Mouse (Mus musculus): ENCODE measurements around the gene Zscan12. TPM values are rescaled to one million over a fixed set of nuclear protein-coding genes. Genes with fewer than 3 reads are reported as not detected.
A peak's percentile ranks its signal among the peaks of the same experiment; 100 is the strongest.

The Zscan12 gene
- polyA plus RNA-seq, 1 experiment from 2014 or later, result 19.6 TPM

DNA sequence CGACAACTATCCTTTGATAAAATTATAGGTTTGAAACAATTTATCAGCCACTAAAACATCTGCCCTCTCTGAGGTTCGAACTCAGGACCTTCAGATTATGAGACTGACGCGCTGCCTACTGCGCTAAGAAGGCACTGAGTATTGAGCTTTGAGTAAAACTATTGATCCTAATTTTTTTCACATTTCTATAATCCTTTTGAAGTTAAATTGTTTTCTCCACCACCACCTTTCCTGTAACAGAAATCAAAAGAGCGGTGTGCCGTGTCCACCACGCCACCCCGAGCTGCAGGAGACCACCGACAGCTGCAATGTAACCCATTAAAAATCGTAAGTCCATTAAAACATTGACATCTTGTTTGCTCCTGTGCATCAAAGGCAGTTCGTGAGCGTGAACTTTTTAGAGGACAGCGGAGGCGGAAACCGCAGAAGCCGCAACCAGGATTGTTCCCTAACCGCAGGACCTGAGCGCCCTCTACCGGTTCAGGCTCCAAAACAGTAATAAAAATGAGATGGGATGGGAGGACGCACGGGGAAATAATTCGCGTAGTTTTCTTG is 35.9 kb upstream of the Zscan12 start:
- Histone ChIP-seq H3K9me3 (ENCODE audit: control insufficient read depth, low read length) (no peaks in the 10 kb centered on the region), H3K27ac (ENCODE audit: low read depth, low read length) (no peak overlapping the region), H3K9ac (ENCODE audit: low read length) (no peak overlapping the region), H3K36me3 (ENCODE audit: control insufficient read depth, insufficient read depth, low read length) (no peaks in the 10 kb centered on the region), H3K27me3 (ENCODE audit: control insufficient read depth, insufficient read depth, low read length) (no peaks in the 10 kb centered on the region), H3K4me2 (ENCODE audit: low read depth) (peak overlapping the region; percentile 45), H3K4me1 (ENCODE audit: control insufficient read depth, insufficient read depth, low read length) (no peaks in the 10 kb centered on the region), H3K4me3 (ENCODE audit: low read depth, low read length) (peak overlapping the region; percentile 38)
- WGBS, result under 1% methylated on average over 24 of the region's 24 CpGs
- ATAC-seq (ENCODE audit: insufficient read depth, low FRiP score, low TSS enrichment), result peak; percentile 58
- DNase-seq (ENCODE audit: low spot score), result peak; percentile 87

DNA sequence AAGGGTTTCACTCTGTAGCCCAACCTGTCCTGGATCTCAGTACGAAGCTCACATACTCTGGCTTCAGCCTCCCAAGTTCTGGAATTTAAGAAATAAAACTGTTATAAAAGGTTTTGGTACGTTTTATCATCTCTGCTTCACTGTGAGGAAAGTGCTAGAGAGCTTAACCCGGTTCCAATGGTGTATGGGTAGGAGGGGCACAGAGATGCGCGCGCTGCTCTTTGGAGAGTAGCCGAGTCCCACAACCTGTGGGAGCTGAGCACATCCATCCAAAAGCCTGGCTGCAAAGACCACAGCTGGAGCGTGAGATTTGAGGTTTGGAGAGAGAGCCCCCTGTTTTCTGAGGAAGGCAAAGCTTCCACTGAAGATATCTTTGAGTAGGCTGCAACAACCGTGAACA is 35.2 kb upstream of the Zscan12 start:
- Histone ChIP-seq H3K27ac (ENCODE audit: low read depth, low read length) (no peak overlapping the region), H3K9me3 (ENCODE audit: control insufficient read depth, low read length) (no peaks in the 10 kb centered on the region), H3K9ac (ENCODE audit: low read length) (no peak overlapping the region), H3K4me1 (ENCODE audit: control insufficient read depth, insufficient read depth, low read length) (no peaks in the 10 kb centered on the region), H3K4me3 (ENCODE audit: low read depth, low read length) (peak overlapping the region; percentile 38), H3K27me3 (ENCODE audit: control insufficient read depth, insufficient read depth, low read length) (no peaks in the 10 kb centered on the region), H3K4me2 (ENCODE audit: low read depth) (peak overlapping the region; percentile 45), H3K36me3 (ENCODE audit: control insufficient read depth, insufficient read depth, low read length) (no peaks in the 10 kb centered on the region)
- ATAC-seq (ENCODE audit: insufficient read depth, low FRiP score, low TSS enrichment), result peak; percentile 66; the same call in 1 of the 2 replicates
- DNase-seq (ENCODE audit: low spot score), result peak; percentile 56
- 2% methylated on average over 9 of the region's 9 CpGs for WGBS

DNA sequence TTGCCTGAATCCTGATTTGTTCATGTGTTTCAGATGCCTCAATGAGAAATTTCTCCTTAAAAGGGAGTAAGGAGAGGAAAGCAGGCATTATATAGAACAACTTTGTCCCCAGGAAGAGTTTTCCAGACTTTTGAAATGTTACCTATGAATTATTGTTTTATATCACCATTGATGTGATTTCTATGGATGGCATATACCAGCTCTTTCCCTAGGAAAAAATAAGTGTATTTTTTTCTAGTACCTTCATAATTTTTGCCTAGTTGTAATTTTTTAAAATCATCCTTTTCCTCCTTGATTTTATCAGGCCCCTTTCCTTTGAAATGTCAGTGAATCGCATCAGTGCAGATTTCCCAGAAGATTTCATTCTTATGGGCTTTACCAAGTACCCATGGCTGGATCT is 16.0 kb upstream of the Zscan12 start, which contains the start of gene Olfr1367:
TSS of gene Olfr1367 (plus strand) at position 301 of the 400 bp plus-strand sequence.
- H3K4me2 ChIP-seq (ENCODE audit: low read depth), result no peak within 1 kb of the TSS
- ATAC-seq (ENCODE audit: insufficient read depth, low FRiP score, low TSS enrichment) (no peak), DNase-seq (ENCODE audit: low spot score) (no peak)
- H3K9me3 ChIP-seq (ENCODE audit: control insufficient read depth, low read length), result no peaks in the 10 kb centered on the region
- no peaks in the 10 kb centered on the region for H3K27me3 ChIP-seq (ENCODE audit: control insufficient read depth, insufficient read depth, low read length)
- H3K36me3 ChIP-seq (ENCODE audit: control insufficient read depth, insufficient read depth, low read length), result no peaks in the 10 kb centered on the region
- H3K4me1 ChIP-seq (ENCODE audit: control insufficient read depth, insufficient read depth, low read length), result no peaks in the 10 kb centered on the region
- 90% methylated on average over 1 of the region's 1 CpGs for WGBS
- H3K4me3 ChIP-seq (ENCODE audit: low read depth, low read length), result no peak within 1 kb of the TSS
- no peak within 1 kb of the TSS for H3K9ac ChIP-seq (ENCODE audit: low read length)
- H3K27ac ChIP-seq (ENCODE audit: low read depth, low read length), result no peak within 1 kb of the TSS

DNA sequence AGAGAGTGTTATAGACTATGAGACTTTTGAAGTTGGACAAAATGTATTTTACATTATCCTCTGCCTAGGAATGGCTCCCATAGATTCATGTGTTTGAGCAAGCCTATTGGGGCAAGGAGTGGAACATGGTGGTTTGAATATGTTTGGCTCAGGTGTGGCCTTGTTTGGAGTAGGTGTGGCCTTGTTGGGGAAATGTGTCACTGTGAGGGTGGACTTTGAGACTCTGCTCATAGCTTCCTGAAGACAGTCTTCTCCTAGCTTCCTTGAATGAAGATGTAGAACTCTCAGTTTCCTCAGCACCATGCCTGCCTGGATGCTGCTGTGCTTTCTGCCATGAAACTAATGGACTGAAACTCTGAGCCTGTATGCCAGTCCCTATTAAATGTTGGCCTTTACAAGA is 12.0 kb upstream of the Zscan12 start:
- DNase-seq (ENCODE audit: low spot score) (no peak), ATAC-seq (ENCODE audit: insufficient read depth, low FRiP score, low TSS enrichment) (no peak)
- Histone ChIP-seq H3K9me3 (ENCODE audit: control insufficient read depth, low read length) (no peaks in the 10 kb centered on the region), H3K27ac (ENCODE audit: low read depth, low read length) (no peak overlapping the region), H3K9ac (ENCODE audit: low read length) (no peak overlapping the region), H3K4me1 (ENCODE audit: control insufficient read depth, insufficient read depth, low read length) (no peaks in the 10 kb centered on the region), H3K4me2 (ENCODE audit: low read depth) (no peak overlapping the region), H3K36me3 (ENCODE audit: control insufficient read depth, insufficient read depth, low read length) (no peaks in the 10 kb centered on the region), H3K27me3 (ENCODE audit: control insufficient read depth, insufficient read depth, low read length) (no peaks in the 10 kb centered on the region), H3K4me3 (ENCODE audit: low read depth, low read length) (no peak overlapping the region)

DNA sequence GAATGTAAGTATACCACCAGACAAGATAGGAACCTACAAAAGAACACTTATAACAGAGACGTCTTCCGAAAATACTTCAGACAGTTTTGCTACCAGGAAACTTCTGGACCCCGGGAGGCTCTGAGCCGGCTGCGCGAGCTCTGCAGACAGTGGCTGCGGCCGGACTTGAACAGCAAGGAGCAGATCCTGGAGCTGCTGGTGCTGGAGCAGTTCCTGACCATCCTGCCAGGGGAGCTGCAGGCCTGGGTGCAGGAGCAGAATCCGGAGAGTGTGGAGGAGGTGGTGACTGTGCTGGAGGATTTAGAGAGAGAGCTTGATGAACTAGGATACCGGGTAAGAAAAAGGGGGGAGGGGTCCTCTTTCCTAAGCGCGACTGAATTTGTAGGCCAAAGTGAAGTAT is 1.1 kb downstream of the Zscan12 start:
- peak overlapping the region; percentile 62 for H3K4me2 ChIP-seq (ENCODE audit: low read depth)
- DNase-seq (ENCODE audit: low spot score) (no peak), ATAC-seq (ENCODE audit: insufficient read depth, low FRiP score, low TSS enrichment) (no peak)
- H3K9me3 ChIP-seq (ENCODE audit: control insufficient read depth, low read length), result no peaks in the 10 kb centered on the region
- H3K9ac ChIP-seq (ENCODE audit: low read length), result no peak overlapping the region
- peaks cover 5% of the 10 kb centered on the region; the same call in 1 of the 2 replicates for H3K36me3 ChIP-seq (ENCODE audit: control insufficient read depth, insufficient read depth, low read length)
- no peak overlapping the region for H3K27ac ChIP-seq (ENCODE audit: low read depth, low read length)
- H3K27me3 ChIP-seq (ENCODE audit: control insufficient read depth, insufficient read depth, low read length), result no peaks in the 10 kb centered on the region
- H3K4me1 ChIP-seq (ENCODE audit: control insufficient read depth, insufficient read depth, low read length), result no peaks in the 10 kb centered on the region; the same call in 1 of the 2 replicates
- H3K4me3 ChIP-seq (ENCODE audit: low read depth, low read length), result no peak overlapping the region
- WGBS, result 70% methylated on average over 12 of the region's 12 CpGs

DNA sequence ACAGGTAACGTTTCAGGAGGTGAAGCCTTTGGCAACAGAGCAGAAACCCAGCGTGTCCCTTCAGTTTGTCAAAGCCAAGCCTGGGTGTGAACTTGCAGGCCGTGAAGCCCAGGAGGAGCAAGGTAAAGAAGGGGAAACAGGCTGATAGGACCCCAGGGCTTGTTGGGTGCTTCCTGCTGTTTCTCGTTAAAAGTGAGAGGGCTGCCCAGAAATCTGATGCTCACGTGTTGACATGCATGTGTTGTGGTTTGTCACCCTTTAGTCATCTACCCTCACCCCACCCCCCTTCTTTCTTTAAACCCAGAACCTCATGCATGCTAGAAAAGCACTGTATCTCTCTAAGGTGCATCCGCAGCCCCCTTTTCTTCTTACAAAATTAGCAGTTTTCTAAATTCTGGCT is 4.0 kb downstream of the Zscan12 start:
- ATAC-seq (ENCODE audit: insufficient read depth, low FRiP score, low TSS enrichment) (no peak), DNase-seq (ENCODE audit: low spot score) (no peak)
- no peak overlapping the region for H3K4me2 ChIP-seq (ENCODE audit: low read depth)
- whole genome bisulfite sequencing, result 83% methylated on average over 6 of the region's 6 CpGs
- H3K9me3 ChIP-seq (ENCODE audit: control insufficient read depth, low read length), result no peaks in the 10 kb centered on the region
- no peaks in the 10 kb centered on the region; the same call in 1 of the 2 replicates for H3K4me1 ChIP-seq (ENCODE audit: control insufficient read depth, insufficient read depth, low read length)
- no peak overlapping the region for H3K4me3 ChIP-seq (ENCODE audit: low read depth, low read length)
- H3K36me3 ChIP-seq (ENCODE audit: control insufficient read depth, insufficient read depth, low read length), result peaks cover 15% of the 10 kb centered on the region
- no peak overlapping the region for H3K27ac ChIP-seq (ENCODE audit: low read depth, low read length)
- H3K27me3 ChIP-seq (ENCODE audit: control insufficient read depth, insufficient read depth, low read length), result no peaks in the 10 kb centered on the region
- H3K9ac ChIP-seq (ENCODE audit: low read length), result no peak overlapping the region

DNA sequence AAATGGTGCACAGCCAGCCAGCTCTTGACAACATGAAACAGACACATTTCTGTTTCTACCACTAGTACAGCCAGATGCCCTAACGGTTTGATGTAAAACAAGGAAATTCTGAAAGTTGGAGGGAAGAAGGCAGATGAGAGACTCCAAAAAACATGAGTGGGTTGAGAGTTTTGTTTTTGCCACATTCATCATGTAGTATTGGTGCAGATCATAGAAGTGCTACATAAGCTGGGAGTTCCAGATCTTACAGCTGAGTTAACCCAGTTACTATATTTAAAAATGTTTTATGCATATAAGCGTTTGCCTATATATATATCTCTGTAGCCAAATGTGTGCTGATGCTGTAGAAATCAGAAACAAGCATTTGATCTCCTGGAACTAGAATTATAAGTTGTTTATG is 10.1 kb downstream of the Zscan12 start:
- DNase-seq (ENCODE audit: low spot score), result no peak
- Histone ChIP-seq H3K4me3 (ENCODE audit: low read depth, low read length) (no peak overlapping the region), H3K27ac (ENCODE audit: low read depth, low read length) (no peak overlapping the region), H3K27me3 (ENCODE audit: control insufficient read depth, insufficient read depth, low read length) (no peaks in the 10 kb centered on the region), H3K36me3 (ENCODE audit: control insufficient read depth, insufficient read depth, low read length) (peaks cover 12% of the 10 kb centered on the region), H3K4me1 (ENCODE audit: control insufficient read depth, insufficient read depth, low read length) (no peaks in the 10 kb centered on the region), H3K4me2 (ENCODE audit: low read depth) (no peak overlapping the region), H3K9me3 (ENCODE audit: control insufficient read depth, low read length) (no peaks in the 10 kb centered on the region), H3K9ac (ENCODE audit: low read length) (no peak overlapping the region)
- WGBS, result 88% methylated on average over 2 of the region's 2 CpGs
- ATAC-seq (ENCODE audit: insufficient read depth, low FRiP score, low TSS enrichment), result no peak

DNA sequence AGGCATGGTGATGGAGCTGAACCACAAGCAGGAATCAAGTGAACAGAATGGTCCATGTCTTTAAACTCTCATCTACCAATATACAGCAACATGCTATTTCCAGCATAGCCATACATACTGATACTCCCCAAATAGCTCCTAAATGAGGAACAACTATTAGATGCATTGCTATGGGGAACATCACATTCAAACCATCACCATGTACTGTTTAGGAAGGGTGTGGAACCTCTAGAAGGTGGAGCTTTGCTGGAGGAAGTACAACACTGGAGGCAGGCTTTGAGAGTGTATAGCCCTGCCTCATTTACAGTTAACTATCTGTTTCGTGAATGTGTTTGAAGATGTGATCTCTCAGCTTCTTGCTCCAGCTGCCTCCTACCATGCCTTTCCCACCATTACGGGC is 15.2 kb downstream of the Zscan12 start:
- Histone ChIP-seq H3K9ac (ENCODE audit: low read length) (no peak overlapping the region), H3K27ac (ENCODE audit: low read depth, low read length) (no peak overlapping the region), H3K4me2 (ENCODE audit: low read depth) (no peak overlapping the region), H3K27me3 (ENCODE audit: control insufficient read depth, insufficient read depth, low read length) (no peaks in the 10 kb centered on the region), H3K9me3 (ENCODE audit: control insufficient read depth, low read length) (no peaks in the 10 kb centered on the region), H3K4me3 (ENCODE audit: low read depth, low read length) (no peak overlapping the region), H3K36me3 (ENCODE audit: control insufficient read depth, insufficient read depth, low read length) (no peaks in the 10 kb centered on the region), H3K4me1 (ENCODE audit: control insufficient read depth, insufficient read depth, low read length) (no peaks in the 10 kb centered on the region)
- ATAC-seq (ENCODE audit: insufficient read depth, low FRiP score, low TSS enrichment), result no peak
- no peak for DNase-seq (ENCODE audit: low spot score)
- 85% methylated on average over 2 of the region's 2 CpGs for WGBS

DNA sequence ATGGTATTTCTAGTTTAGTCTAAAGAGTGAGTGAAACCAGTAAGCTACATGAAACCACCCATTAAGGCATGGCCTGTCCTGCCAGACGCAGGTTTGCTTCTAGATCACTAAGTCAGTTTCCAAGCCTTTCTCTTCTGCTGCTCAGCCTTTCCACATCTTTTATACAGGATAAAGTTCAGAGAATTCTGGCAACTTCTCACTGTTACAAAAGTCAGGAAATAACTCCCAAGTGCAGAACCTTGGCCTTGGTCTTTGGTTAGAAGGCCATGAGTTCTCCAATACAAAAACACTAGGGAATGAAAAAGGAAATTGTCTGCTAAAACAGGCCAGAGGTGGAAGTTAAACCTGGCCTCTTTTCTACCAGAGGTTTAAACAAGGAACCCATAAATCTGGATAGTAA is 32.6 kb downstream of the Zscan12 start:
- H3K9me3 ChIP-seq (ENCODE audit: control insufficient read depth, low read length), result no peaks in the 10 kb centered on the region
- ATAC-seq (ENCODE audit: insufficient read depth, low FRiP score, low TSS enrichment), result no peak
- H3K27me3 ChIP-seq (ENCODE audit: control insufficient read depth, insufficient read depth, low read length), result no peaks in the 10 kb centered on the region
- no peak overlapping the region for H3K9ac ChIP-seq (ENCODE audit: low read length)
- DNase-seq (ENCODE audit: low spot score), result no peak
- H3K27ac ChIP-seq (ENCODE audit: low read depth, low read length), result no peak overlapping the region
- no peaks in the 10 kb centered on the region for H3K4me1 ChIP-seq (ENCODE audit: control insufficient read depth, insufficient read depth, low read length)
- no peak overlapping the region for H3K4me3 ChIP-seq (ENCODE audit: low read depth, low read length)
- H3K4me2 ChIP-seq (ENCODE audit: low read depth), result no peak overlapping the region
- peaks cover 19% of the 10 kb centered on the region for H3K36me3 ChIP-seq (ENCODE audit: control insufficient read depth, insufficient read depth, low read length)
- WGBS, result 100% methylated on average over 1 of the region's 1 CpGs

All from neural tube, embryonic 11.5 days (tissue).